Mouse (Mus musculus): ENCODE data around the gene Gm5891.
"Not testable (repeated sequence)": the region's sequence is repeated elsewhere in the genome, so short reads cannot be mapped to it uniquely, and the experiment has no call there.

Gm5891 gene

GRCm38 (mm10) chr7:21921191-21921590 is at the start of gene Gm5891:
Gm5891 (minus strand) TSS chr7:21921291.
- DNase-seq (ENCODE audit: low spot score): not testable (repeated sequence)
